Mouse (Mus musculus): ENCODE results near the gene Vmp1.

Vmp1 gene

DNA sequence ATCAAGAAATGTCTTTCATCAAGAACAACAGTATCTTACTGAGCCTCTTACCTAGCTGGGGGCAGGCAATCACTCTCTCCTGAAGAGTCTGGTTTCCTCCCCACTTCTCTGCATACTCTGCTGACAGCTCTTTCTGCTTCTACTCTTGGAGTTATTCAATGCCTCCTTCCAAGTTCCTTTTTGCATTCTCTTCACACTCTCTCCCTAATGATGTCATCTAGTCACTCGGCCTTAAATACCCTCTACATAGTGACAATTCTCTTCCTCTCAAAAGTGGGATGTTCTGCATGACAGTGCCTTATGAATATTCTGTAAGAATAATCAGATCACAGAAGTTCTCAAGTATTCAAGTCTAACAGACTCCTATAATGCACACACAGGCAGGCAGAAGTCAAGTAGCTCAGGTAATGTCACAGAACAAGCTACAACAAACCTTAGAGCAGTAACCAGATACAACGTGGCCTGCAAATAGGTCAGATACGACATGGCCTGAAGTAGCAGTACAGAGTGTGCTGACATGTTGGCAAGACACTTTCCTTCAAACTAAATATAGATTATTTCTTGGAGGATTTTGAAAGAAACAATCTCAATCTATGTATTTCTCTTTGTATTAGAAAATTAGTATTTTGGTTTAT, 12.5 kb downstream of the Vmp1 start:
- DNase-seq (ENCODE audit: low spot score), result peak; percentile 39

DNA sequence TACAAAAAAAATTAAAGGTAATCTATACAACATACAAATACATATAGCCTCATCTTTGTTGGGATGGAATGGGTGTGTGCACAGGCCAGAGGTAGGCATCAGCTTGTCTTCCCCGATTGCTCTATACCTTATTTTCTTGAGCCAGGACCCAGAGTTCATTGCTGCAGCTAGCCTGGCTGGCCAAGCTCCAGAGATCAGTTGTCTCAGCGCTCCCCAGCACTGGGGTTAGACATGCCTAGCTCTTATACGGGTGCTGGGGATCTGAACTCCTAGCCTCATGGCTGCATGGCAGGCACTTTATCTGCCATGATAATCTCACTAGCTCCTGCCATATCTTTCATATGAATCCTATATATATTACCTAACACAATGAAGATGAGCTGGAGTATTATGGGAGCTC, 15.5 kb downstream of the Vmp1 start:
- no peak for DNase-seq (ENCODE audit: low spot score)

DNA sequence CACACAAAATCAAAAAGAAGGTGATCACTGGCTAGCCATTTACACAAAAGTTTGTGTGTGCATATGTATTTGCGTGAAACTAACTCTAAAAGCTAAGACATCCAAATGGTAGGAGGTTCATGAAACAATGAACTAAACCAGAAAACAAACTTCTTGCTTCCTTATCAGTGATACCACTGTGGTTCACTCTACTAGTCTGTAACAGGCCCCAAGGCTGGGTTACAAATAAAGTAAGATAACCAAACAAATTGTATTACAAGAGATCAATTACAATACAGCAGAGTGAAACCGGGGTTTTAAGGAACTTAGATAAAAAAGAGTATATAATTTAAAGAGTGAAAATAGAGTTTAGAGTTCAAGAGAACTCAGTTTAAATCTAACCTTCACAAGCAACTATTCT, 16.1 kb downstream of the Vmp1 start:
- DNase-seq (ENCODE audit: low spot score), result no peak

DNA sequence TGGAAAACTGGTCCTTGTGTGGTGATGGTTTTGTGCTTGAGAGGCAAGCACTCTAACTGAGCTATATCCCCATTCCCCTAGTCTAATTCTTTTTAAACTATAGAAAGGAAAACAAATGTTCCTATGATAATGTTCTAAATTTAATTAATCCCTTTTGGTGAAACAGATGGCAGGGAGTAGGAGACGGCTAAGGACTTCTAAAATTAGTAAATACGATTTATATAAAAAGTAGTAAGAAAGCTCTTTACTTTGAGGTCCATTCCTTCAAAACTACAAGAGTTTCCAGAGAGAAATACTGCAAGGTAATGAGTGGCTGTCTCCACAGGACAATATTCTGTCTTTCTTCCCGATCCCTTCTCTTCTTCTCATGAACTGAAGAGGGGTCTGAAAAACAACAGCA, 19.2 kb downstream of the Vmp1 start:
- DNase-seq (ENCODE audit: low spot score), result no peak

DNA sequence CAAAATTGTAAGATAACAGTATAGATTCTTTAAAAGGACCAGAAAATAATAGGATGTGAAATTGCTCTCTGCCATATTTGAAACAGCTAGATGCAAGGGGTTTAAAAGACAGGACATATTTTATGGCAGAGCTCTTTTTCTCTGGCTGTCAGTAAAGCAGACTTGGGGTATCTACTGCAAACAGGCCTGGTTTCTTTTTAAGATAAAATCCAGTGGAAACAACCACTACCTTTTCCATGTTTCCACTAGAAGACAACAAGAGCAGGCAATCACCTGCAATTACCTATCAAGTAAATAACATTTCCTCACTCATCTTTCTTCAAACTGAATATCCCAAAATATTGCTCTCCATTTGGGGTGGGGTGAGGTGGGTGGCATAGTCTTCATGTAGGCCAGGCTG, 19.7 kb downstream of the Vmp1 start:
- no peak for DNase-seq (ENCODE audit: low spot score)

GRCm38 (mm10) chr11:86662986-86663895, 20.4 kb downstream of the Vmp1 start:
- no peak for DNase-seq (ENCODE audit: low spot score)

GRCm38 (mm10) chr11:86657863-86658262, 25.8 kb downstream of the Vmp1 start:
- no peak for DNase-seq (ENCODE audit: low spot score)

- no peak for DNase-seq (ENCODE audit: low spot score)
Observed at GRCm38 (mm10) chr11:86656849-86657567, 26.6 kb downstream of the Vmp1 start.

DNA sequence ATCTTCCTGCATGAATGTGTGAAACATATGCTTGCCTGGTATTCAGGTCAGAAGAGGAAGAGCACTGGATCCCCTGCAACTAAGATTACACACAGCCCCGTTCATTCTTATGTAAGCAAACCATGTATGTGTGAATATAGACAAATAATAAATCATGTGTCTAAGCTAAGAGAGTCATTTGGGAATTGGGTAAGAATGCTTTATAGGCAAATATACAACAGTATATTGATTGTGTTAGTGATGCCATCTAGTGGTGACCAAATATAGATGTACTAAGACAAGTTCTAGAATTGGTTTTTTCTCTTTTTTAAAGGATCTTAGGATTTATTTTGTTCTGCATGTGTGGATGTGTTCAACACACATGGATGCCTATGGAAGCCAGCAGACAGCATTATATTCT, 28.0 kb downstream of the Vmp1 start:
- no peak for DNase-seq (ENCODE audit: low spot score)

GRCm38 (mm10) chr11:86654096-86654495, 29.5 kb downstream of the Vmp1 start:
- DNase-seq (ENCODE audit: low spot score), result no peak

DNA sequence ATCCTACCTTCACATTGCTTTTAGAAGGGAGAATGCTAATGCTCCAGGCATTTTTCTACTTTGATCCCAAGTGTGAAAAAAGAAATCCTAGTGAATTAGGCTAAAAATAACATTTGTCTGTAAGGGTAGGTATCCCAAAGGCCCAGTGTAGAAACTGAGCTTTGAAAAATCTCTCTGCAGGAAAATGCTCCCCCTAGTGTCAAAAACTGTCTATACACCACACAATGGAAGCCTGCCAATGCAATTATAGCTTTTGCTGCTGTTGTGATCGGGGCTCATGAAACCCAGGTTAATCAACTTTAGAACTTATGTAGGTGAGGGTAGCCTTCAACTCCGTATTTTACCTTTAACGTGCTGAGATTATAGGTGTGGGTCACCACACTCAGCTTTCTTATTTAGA, 30.2 kb downstream of the Vmp1 start:
- DNase-seq (ENCODE audit: low spot score), result peak; percentile 51

DNA sequence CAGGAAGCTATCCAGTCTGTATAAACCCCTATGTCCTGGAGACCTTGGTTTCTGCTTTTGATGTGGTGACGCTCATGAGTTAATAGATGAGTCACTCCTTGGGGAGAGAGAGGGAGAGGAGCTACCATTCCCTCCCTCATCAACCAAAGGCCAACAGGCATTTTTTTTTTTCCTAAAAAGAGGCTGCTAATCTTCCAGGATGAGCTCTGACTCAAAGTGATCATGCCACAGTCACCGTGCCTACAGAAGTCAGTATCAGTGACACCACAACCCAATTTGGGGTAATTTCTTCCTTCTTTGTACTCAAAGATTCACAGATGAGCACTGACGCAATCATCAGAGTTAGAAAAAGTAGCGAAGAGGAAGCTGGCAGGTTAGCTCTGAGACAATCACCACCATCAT, 31.1 kb downstream of the Vmp1 start:
- DNase-seq (ENCODE audit: low spot score), result no peak

- DNase-seq (ENCODE audit: low spot score), result no peak
Observed at GRCm38 (mm10) chr11:86650676-86651075, 33.0 kb downstream of the Vmp1 start.

- DNase-seq (ENCODE audit: low spot score), result no peak
Observed at GRCm38 (mm10) chr11:86649542-86649941, 34.1 kb downstream of the Vmp1 start.

DNA sequence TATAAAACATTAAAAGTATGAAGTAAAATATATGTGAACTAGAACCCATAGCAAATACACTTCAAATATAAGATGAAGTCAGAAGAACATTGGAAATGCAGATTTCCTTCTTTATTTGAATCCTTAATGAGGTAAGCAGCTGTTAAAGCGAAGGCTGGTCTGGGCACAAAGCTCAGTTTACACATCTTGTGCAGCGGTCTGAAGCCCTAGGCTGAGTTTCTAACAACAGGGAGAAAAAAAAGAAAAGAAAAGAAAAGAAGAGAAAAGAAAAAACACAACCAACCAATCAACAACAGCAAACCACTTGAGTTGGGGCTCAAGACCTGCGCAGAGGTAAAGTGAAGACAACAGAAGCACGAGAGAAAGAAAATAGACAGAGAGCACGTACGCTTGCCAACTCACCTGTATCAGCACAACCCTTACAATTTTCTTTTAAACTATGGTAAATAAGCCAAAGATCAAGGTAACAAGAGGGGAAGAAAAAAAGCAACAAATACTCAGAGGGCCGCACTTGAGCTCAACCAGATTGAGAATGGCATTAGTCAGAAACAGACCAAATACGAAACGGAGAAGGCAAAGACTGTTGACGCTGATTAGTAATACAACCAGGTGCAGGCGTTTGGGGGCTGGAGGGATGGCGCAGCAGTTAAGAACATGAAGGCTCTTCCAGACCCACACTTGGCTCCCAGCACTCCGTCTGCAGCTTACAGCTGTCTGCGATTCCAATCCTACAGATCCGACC, 35.8 kb downstream of the Vmp1 start:
- no peak for DNase-seq (ENCODE audit: low spot score)

- no peak for DNase-seq (ENCODE audit: low spot score)
Observed at GRCm38 (mm10) chr11:86646885-86647459, 36.7 kb downstream of the Vmp1 start.

DNA sequence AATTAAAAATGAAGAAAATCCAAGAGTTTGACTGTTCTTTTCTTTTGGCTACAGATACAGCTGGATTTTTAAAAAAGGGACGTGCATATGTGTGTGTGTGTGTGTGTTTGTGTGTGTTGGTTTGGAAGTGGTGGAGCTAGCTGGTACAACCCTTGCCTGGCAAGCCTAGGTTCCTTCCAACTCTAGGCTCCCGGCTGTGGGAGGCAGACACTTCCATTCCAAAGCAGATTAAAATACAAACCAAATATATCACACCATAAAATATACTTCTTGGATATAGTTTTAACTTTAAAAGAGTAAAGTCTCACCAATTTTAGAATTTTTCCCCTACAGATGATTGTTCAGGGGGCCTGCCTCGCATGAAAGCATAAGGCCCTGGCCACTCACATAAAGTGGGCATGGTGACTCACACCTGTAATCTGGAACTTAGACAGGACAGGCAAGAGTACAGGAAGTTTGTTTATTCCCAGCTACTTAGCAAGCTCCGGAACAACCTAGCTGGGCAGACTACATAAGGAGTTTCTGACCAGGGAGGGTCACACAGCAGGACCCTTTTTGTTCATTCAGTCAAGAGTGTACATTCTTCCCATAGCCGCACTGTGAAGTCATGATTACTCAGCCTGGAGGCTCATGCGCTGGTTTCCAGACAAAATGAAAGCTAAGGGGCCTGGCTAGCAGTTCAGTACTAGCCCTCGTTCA, 37.4 kb downstream of the Vmp1 start:
- DNase-seq (ENCODE audit: low spot score), result no peak

GRCm38 (mm10) chr11:86644553-86644952, 39.1 kb downstream of the Vmp1 start:
- DNase-seq (ENCODE audit: low spot score), result no peak

- DNase-seq (ENCODE audit: low spot score), result no peak
Observed at GRCm38 (mm10) chr11:86641714-86642113, 41.9 kb downstream of the Vmp1 start.

DNA sequence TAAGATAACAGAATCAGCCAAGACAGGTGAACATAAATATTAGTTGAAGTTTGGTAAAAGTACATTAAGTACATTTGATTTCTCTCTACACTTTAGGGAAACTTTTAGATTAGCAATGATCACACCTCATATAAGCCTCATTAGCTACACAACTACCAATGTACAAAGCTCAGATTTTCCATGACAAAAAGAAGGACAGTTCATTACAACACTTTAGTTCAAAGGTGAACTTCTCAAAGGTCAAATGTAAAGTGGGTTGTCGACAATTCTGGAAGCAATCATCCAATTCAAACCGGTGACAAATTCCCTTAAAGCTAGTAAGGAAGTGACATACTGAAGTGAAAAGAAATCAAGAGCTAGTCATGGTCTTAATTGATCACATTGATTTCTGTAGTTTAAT, 45.9 kb downstream of the Vmp1 start:
- no peak for DNase-seq (ENCODE audit: low spot score)

DNA sequence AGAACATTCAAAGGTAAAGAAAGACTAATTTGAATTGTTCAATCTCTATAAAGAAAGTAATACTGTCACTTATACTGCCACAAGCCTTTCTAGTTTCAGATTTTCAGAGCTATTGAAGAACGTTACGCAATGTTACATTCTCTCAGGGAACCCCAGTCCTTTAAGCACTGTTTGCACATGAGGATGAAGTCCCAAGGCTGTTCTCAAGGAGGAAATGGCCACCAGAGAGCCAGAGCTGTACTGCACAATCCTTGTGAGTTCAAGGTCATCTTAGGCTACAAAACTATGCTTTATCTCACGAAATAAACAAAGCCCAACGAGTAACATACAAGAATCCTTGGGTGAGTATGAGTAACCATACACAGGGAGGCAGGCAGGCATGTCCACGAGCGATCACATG, 49.2 kb downstream of the Vmp1 start:
- no peak for DNase-seq (ENCODE audit: low spot score)
